Mouse (Mus musculus) intestine, embryonic 16.5 days (tissue): ENCODE measurements around the gene Zfp654. TPM values are rescaled to one million over a fixed set of nuclear protein-coding genes. Genes with fewer than 3 reads are reported as not detected.

ENCODE experiments used
- ATAC-seq: fragments of 200-750 bp; cut with Nextera tagmentation; 2 replicates; pipeline ENCODE4 v1.8.0; 2017; ENCODE audit warnings: moderate TSS enrichment, moderate library complexity
- H3K27ac ChIP-seq: fragments of 300-500 bp; sonication (generic); 2 replicates; pipeline ENCODE4 v1.5.1; 2014; ENCODE audit warnings: mild to moderate bottlenecking, low read length
- H3K27me3 ChIP-seq: fragments of 300-500 bp; sonication (generic); replicated peaks from 2 replicates; pipeline ENCODE4 v1.6.1; 2014; ENCODE audit warnings: low read length, control low read depth, mixed read lengths; ENCODE audit not compliant: control insufficient read depth, insufficient read depth
- H3K36me3 ChIP-seq: fragments of 300-500 bp; sonication (generic); 2 replicates; pipeline ENCODE4 v1.6.1; 2014; ENCODE audit warnings: low read length, control low read depth; ENCODE audit not compliant: control insufficient read depth, insufficient read depth
- H3K4me1 ChIP-seq: fragments of 300-500 bp; sonication (generic); 2 replicates; pipeline ENCODE4 v1.6.1; 2014; ENCODE audit warnings: low read length, control low read depth, mixed read lengths; ENCODE audit not compliant: control insufficient read depth, insufficient read depth
- H3K4me2 ChIP-seq: fragments of 300-500 bp; sonication (generic); 2 replicates; pipeline ENCODE4 v1.6.1; 2014; ENCODE audit warnings: low read depth, low read length, control low read depth
- H3K4me3 ChIP-seq: fragments of 300-500 bp; sonication (generic); 2 replicates; pipeline ENCODE4 v1.5.1; 2014; ENCODE audit warnings: mild to moderate bottlenecking, low read length
- H3K9ac ChIP-seq: fragments of 300-500 bp; sonication (generic); 2 replicates; pipeline ENCODE4 v1.6.1; 2014; ENCODE audit warnings: low read depth, low read length
- H3K9me3 ChIP-seq: fragments of 300-500 bp; sonication (generic); 2 replicates; pipeline ENCODE4 v1.6.1; 2016; ENCODE audit warnings: low read length, control low read depth; ENCODE audit not compliant: control insufficient read depth
- WGBS: fragments of 180-500 bp; shearing (Covaris S2); extraction: QIAGEN DNeasy Blood & Tissue Kit; methylation state at CpG from one replicate; pipeline ENCODE4 v1.1.7; 2014; 5-methylcytosine and 5-hydroxymethylcytosine counted together
- polyA plus RNA-seq: library from polyadenylated mRNA; unstranded; fragments of >200 nt; fragmentation: Nextera tagmentation; extraction: Ambion mirVana; gene quantifications from 2 replicates; pipeline ENCODE4 v1.2.1, GENCODE M21; 2015

Zfp654 gene
- 3.7 and 4.0 TPM in 2 replicates for polyA plus RNA-seq

GRCm38 (mm10) chr16:64851563-64852362 lies at the start of gene Zfp654, which contains the start of gene Cggbp1:
Gene Zfp654 (minus strand): TSS chr16:64851652.
Gene Cggbp1 (plus strand): TSS chr16:64851996.
- H3K4me3 ChIP-seq: peak within 1 kb of the TSS; percentile 97
- peak within 1 kb of the TSS; percentile 95 for H3K4me2 ChIP-seq
- no peaks in the 10 kb centered on the region for H3K9me3 ChIP-seq
- H3K27ac ChIP-seq: peak within 1 kb of the TSS; percentile 94
- no peaks in the 10 kb centered on the region for H3K27me3 ChIP-seq
- peaks cover 12% of the 10 kb centered on the region for H3K4me1 ChIP-seq
- under 1% methylated on average over 77 of the region's 85 CpGs for WGBS
- peaks cover 8% of the 10 kb centered on the region; the same call in 1 of the 2 replicates for H3K36me3 ChIP-seq
- H3K9ac ChIP-seq: peak within 1 kb of the TSS; percentile 91
- peak; percentile 100 for ATAC-seq

- Histone ChIP-seq H3K36me3 (no peaks in the 10 kb centered on the region), H3K4me1 (no peaks in the 10 kb centered on the region), H3K9ac (no peak overlapping the region), H3K4me3 (no peak overlapping the region), H3K4me2 (no peak overlapping the region), H3K9me3 (no peaks in the 10 kb centered on the region), H3K27me3 (no peaks in the 10 kb centered on the region), H3K27ac (no peak overlapping the region)
- no peak for ATAC-seq
- WGBS: 56% methylated on average over 2 of the region's 2 CpGs
Measured at GRCm38 (mm10) chr16:64899084-64899483, 47.6 kb upstream of the Zfp654 start.

GRCm38 (mm10) chr16:64889496-64889895 lies 38.0 kb upstream of the Zfp654 start:
- Histone ChIP-seq H3K36me3 (no peaks in the 10 kb centered on the region), H3K9ac (no peak overlapping the region), H3K27ac (no peak overlapping the region), H3K4me3 (no peak overlapping the region), H3K4me2 (no peak overlapping the region), H3K27me3 (no peaks in the 10 kb centered on the region), H3K9me3 (peaks cover 5% of the 10 kb centered on the region; the same call in 1 of the 2 replicates), H3K4me1 (no peaks in the 10 kb centered on the region; the same call in 1 of the 2 replicates)
- WGBS: 92% methylated on average over 3 of the region's 3 CpGs
- no peak for ATAC-seq

- 50% methylated on average over 4 of the region's 4 CpGs for WGBS
- Histone ChIP-seq H3K27ac (no peak overlapping the region), H3K9ac (no peak overlapping the region), H3K4me1 (peaks cover 4% of the 10 kb centered on the region), H3K27me3 (no peaks in the 10 kb centered on the region), H3K4me2 (no peak overlapping the region), H3K9me3 (peaks cover 5% of the 10 kb centered on the region; the same call in 1 of the 2 replicates), H3K36me3 (no peaks in the 10 kb centered on the region), H3K4me3 (no peak overlapping the region)
- ATAC-seq: no peak
Measured at GRCm38 (mm10) chr16:64885547-64885946, 34.1 kb upstream of the Zfp654 start.

GRCm38 (mm10) chr16:64885142-64885541 lies 33.7 kb upstream of the Zfp654 start:
- Histone ChIP-seq H3K4me3 (no peak overlapping the region), H3K9me3 (peaks cover 5% of the 10 kb centered on the region; the same call in 1 of the 2 replicates), H3K4me1 (peaks cover 4% of the 10 kb centered on the region), H3K9ac (no peak overlapping the region), H3K4me2 (no peak overlapping the region), H3K27me3 (no peaks in the 10 kb centered on the region), H3K27ac (no peak overlapping the region), H3K36me3 (no peaks in the 10 kb centered on the region)
- ATAC-seq: no peak
- WGBS: 38% methylated on average over 3 of the region's 3 CpGs

- Histone ChIP-seq H3K27me3 (no peaks in the 10 kb centered on the region), H3K4me3 (no peak overlapping the region), H3K4me1 (peaks cover 4% of the 10 kb centered on the region), H3K36me3 (no peaks in the 10 kb centered on the region), H3K9me3 (peaks cover 5% of the 10 kb centered on the region; the same call in 1 of the 2 replicates), H3K27ac (no peak overlapping the region), H3K4me2 (no peak overlapping the region), H3K9ac (no peak overlapping the region)
- peak; percentile 50 for ATAC-seq
- 4% methylated on average over 3 of the region's 3 CpGs for WGBS
Measured at GRCm38 (mm10) chr16:64884420-64884838, 33.0 kb upstream of the Zfp654 start.

GRCm38 (mm10) chr16:64883896-64884295 lies 32.4 kb upstream of the Zfp654 start:
- no peak overlapping the region for H3K4me3 ChIP-seq
- no peak for ATAC-seq
- no peak overlapping the region for H3K9ac ChIP-seq
- H3K27ac ChIP-seq: no peak overlapping the region
- H3K4me1 ChIP-seq: peaks cover 4% of the 10 kb centered on the region
- H3K27me3 ChIP-seq: no peaks in the 10 kb centered on the region
- H3K9me3 ChIP-seq: peaks cover 3% of the 10 kb centered on the region; the same call in 1 of the 2 replicates
- H3K4me2 ChIP-seq: no peak overlapping the region
- 50% methylated on average over 5 of the region's 5 CpGs for WGBS
- H3K36me3 ChIP-seq: no peaks in the 10 kb centered on the region

GRCm38 (mm10) chr16:64881442-64881841 lies 30.0 kb upstream of the Zfp654 start:
- Histone ChIP-seq H3K27me3 (no peaks in the 10 kb centered on the region), H3K4me2 (no peak overlapping the region), H3K27ac (no peak overlapping the region), H3K36me3 (no peaks in the 10 kb centered on the region), H3K9me3 (no peaks in the 10 kb centered on the region), H3K9ac (no peak overlapping the region), H3K4me3 (no peak overlapping the region), H3K4me1 (peaks cover 4% of the 10 kb centered on the region)
- ATAC-seq: no peak
- 78% methylated on average over 2 of the region's 2 CpGs for WGBS

- peaks cover 4% of the 10 kb centered on the region for H3K4me1 ChIP-seq
- no peak for ATAC-seq
- no peaks in the 10 kb centered on the region for H3K36me3 ChIP-seq
- H3K27me3 ChIP-seq: no peaks in the 10 kb centered on the region
- no peak overlapping the region for H3K27ac ChIP-seq
- WGBS: 84% methylated on average over 3 of the region's 3 CpGs
- H3K4me3 ChIP-seq: no peak overlapping the region
- H3K9ac ChIP-seq: no peak overlapping the region
- H3K9me3 ChIP-seq: no peaks in the 10 kb centered on the region
- no peak overlapping the region for H3K4me2 ChIP-seq
Measured at GRCm38 (mm10) chr16:64880986-64881385, 29.5 kb upstream of the Zfp654 start.
